Mouse (Mus musculus) neutrophil, adult 65 days (primary cell): ENCODE measurements around the gene 2310061N02Rik. TPM values are rescaled to one million over a fixed set of nuclear protein-coding genes. Genes with fewer than 3 reads are reported as not detected.

Experiments used
- total RNA-seq: library from RNA; stranded (reverse); gene quantifications from 2 replicates; pipeline ENCODE4 v1.2.4, GENCODE M21; 2023

2310061N02Rik gene
- not detected in 2 replicates for total RNA-seq

DNA sequence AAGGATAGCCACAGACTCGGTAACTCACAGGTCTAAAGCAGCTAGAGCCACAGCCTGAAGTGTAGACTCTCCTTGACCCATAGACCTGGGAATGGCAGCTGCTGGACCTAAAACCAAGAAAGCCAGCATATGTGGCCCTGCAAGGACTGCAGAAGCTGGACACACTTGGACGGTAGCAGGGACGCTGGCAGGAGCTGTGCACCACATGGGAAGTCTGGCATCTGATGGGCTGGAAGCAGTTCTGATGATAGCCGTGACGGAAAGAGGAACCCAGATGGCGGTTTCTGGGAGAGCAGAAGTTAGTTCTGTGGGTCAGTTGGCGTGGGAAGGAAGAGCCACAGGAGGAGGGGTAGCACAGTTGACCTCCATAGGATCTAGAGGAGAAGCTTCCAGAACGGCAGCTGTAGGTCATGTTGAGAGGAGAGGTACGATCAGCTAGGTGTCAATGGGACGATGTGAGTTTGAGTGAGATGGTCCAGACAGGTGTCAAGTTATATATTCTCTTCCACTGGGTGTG is at the start of gene 2310061N02Rik:
2310061N02Rik (minus strand) TSS at position 467 of the 517 bp plus-strand sequence.

DNA sequence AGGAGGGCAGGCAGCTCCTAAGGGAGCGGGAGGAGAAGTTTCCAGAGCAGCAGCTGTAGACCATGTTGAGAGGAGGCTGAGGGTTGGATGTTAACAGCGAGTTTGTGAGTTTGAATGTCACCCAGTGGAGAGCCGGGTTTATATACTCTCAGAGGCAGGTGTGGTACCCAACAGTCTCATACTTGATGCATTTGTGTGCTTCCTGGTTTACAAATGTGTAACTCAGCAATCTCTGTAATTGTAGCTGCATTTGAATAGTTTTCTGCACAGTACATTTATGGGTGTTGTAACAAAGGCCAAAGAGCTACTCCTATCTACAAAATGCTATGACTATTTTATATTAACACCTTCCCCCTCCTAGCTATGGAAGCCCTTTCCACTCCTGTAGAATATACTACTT is 43.8 kb upstream of the 2310061N02Rik start, which contains the start of gene Krtap13:
Krtap13 (minus strand) TSS at position 101 of the 400 bp plus-strand sequence.

DNA sequence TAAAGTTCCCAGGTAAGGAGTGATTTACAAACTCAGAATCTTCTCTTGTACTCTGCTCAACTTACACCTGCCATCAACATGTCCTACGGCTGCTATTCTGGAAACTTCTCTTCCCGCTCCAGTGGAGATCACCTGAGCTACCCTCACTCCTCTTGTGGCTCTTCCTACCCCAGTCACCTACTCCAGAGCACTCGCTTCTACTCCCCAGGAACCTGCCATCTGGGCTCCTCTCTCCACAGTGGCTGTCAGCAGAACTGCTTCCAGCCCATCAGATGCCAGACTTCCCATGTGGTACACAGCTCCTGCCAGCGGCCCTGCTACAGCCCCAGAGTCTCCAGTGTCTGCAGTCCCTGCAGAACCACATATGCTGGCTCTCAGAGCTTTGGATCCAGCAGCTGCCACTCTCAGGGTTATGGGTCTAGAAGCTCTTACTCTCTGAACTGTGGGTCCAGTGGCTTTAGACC is 21.1 kb upstream of the 2310061N02Rik start, which contains the start of gene Krtap13-1:
Krtap13-1 (plus strand) TSS at position 51 of the 464 bp plus-strand sequence.

DNA sequence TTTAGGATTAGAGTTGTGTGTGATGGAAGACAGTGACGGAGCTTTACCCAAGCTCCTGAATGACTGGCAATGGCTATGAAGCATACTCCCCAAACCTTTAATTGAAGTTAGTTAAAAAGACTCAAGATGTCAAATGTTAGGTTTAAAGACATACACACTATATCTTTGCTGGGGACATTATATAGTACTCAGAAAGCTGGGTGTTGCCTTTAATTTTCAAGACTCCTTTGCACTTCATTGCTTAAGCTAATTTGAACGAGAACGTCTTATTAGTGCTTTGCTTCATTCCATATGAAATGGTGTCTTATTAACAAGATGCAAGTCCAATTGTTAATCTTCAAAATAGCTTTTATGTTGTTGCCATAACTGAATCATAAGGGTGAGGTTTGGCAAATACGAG is 36.2 kb downstream of the 2310061N02Rik start, which contains the start of gene Krtap27-1:
Krtap27-1 (minus strand) TSS at position 101 of the 400 bp plus-strand sequence.

Other genes starting within 250 kb of the 2310061N02Rik start
- not detected in 2 replicates for gene Cldn17, start 201.0 kb downstream of the 2310061N02Rik start, total RNA-seq
- not detected in 2 replicates for gene Cldn8, start 144.8 kb downstream of the 2310061N02Rik start, total RNA-seq
- not detected in 2 replicates for gene Krtap24-1, start 95.7 kb downstream of the 2310061N02Rik start, total RNA-seq
- gene 2310079G19Rik, start 80.3 kb downstream of the 2310061N02Rik start, total RNA-seq, result not detected in 2 replicates
- gene Krtap26-1, start 60.2 kb downstream of the 2310061N02Rik start, total RNA-seq, result not detected in 2 replicates
- not detected in 2 replicates for gene Krtap27-1, start 36.3 kb downstream of the 2310061N02Rik start, total RNA-seq
- gene Krtap13-1, start 20.9 kb upstream of the 2310061N02Rik start, total RNA-seq, result not detected in 2 replicates
- not detected in 2 replicates for gene Krtap13, start 43.7 kb upstream of the 2310061N02Rik start, total RNA-seq
- gene 2310034C09Rik, start 50.9 kb upstream of the 2310061N02Rik start, total RNA-seq, result not detected in 2 replicates
- not detected in 2 replicates for gene 2310057N15Rik, start 66.2 kb upstream of the 2310061N02Rik start, total RNA-seq
- gene Gm5965, start 69.9 kb upstream of the 2310061N02Rik start, total RNA-seq, result not detected in 2 replicates
- not detected in 2 replicates for gene Gm20741, start 104.3 kb upstream of the 2310061N02Rik start, total RNA-seq
- not detected in 2 replicates for gene Krtap15, start 112.3 kb upstream of the 2310061N02Rik start, total RNA-seq
- not detected in 2 replicates for gene Krtap14, start 118.2 kb upstream of the 2310061N02Rik start, total RNA-seq
- not detected in 2 replicates for gene Krtap19-1, start 161.4 kb upstream of the 2310061N02Rik start, total RNA-seq
- gene Krtap19-2, start 166.3 kb upstream of the 2310061N02Rik start, total RNA-seq, result not detected in 2 replicates
- gene Krtap19-3, start 170.1 kb upstream of the 2310061N02Rik start, total RNA-seq, result not detected in 2 replicates
- gene Krtap19-4, start 177.1 kb upstream of the 2310061N02Rik start, total RNA-seq, result not detected in 2 replicates
- not detected in 2 replicates for gene Krtap19-5, start 188.5 kb upstream of the 2310061N02Rik start, total RNA-seq
- not detected in 2 replicates for gene Krtap19-9b, start 224.3 kb upstream of the 2310061N02Rik start, total RNA-seq